9 mouse cellular contexts compared by ENCODE assay signal in genomic region chr2:33853011-33853976, GRCm38 (mm10). TPM values are rescaled to one million over a fixed set of nuclear protein-coding genes. Genes with fewer than 3 reads are reported as not detected.
DNase-seq lines count a peak whose midpoint lies in the region; ATAC-seq lines count a peak whose summit lies in the region.
"Had no signal": no experiment of that assay in that cellular context is flagged by ENCODE, and none has a peak within 500 bp of the region (broad histone marks: within the 10 kb centered on the region; RNA-seq: fewer than 3 reads in every experiment).

No protein-coding gene starts in this region.

- H3K27me3 ChIP-seq in heart, embryonic 13.5 days (replicated peaks), result peaks cover 2% of the 10 kb centered on the region; the same call in 1 of the 2 replicates
- H3K27me3 ChIP-seq in liver, embryonic 15.5 days, result no peaks in the 10 kb centered on the region
- H3K27me3 ChIP-seq: limb, embryonic 15.5 days had no signal

- intact Hi-C loops in heart, postnatal 10 days (cut with DNase I), result no loop called here

- H3K4me1 ChIP-seq in heart, embryonic 13.5 days, result peaks cover 29% of the 10 kb centered on the region
- peaks cover 95% of the 10 kb centered on the region for H3K4me1 ChIP-seq in liver, embryonic 15.5 days (replicated peaks)

- 53% methylated on average over 11 of the region's 11 CpGs for WGBS in heart, embryonic 13.5 days
- WGBS in liver, embryonic 15.5 days (ENCODE audit: insufficient replicate concordance), result 36% methylated on average over 11 of the region's 11 CpGs

- no peak overlapping the region for H3K4me3 ChIP-seq in heart, embryonic 13.5 days
- H3K4me3 ChIP-seq in liver, embryonic 15.5 days (replicated peaks), result no peak overlapping the region; the same call in 1 of the 2 replicates
- H3K4me3 ChIP-seq: limb, embryonic 15.5 days had no signal

- peaks cover 9% of the 10 kb centered on the region; the same call in 1 of the 2 replicates for H3K36me3 ChIP-seq in heart, embryonic 13.5 days
- 0 out of 2 replicates have a peak, but pooled peaks cover 6% of the 10 kb centered on the region for H3K36me3 ChIP-seq in liver, embryonic 15.5 days (replicated peaks)

- no peak for DNase-seq in heart, postnatal 10 days
- peak; percentile 43 for DNase-seq in thymus, postnatal 4 days
- DNase-seq in thymus, postnatal 25 days, result no peak
- DNase-seq in right cerebral cortex, postnatal 10 days (ENCODE audit: low spot score in 2 of 2), result no peak
- no peak for DNase-seq in kidney, postnatal 4 days

- no peak overlapping the region for H3K4me2 ChIP-seq in heart, embryonic 13.5 days
- peak overlapping the region; percentile 54 for H3K4me2 ChIP-seq in liver, embryonic 15.5 days
- H3K4me2 ChIP-seq: limb, embryonic 15.5 days had no signal

- ATAC-seq in heart, embryonic 13.5 days (ENCODE audit: extremely low read depth, insufficient number of reproducible peaks, low FRiP score, low TSS enrichment), result no peak
- ATAC-seq in liver, embryonic 15.5 days (ENCODE audit: insufficient read depth), result peak; percentile 97
- no peak for ATAC-seq in frontal cortex, adult (ENCODE audit: low TSS enrichment)

- H3K27ac ChIP-seq in heart, embryonic 13.5 days (replicated peaks), result no peak overlapping the region
- peak overlapping the region; percentile 90 for H3K27ac ChIP-seq in liver, embryonic 15.5 days (replicated peaks)
- H3K27ac ChIP-seq: limb, embryonic 15.5 days had no signal

- H3K9me3 ChIP-seq in heart, embryonic 13.5 days, result no peaks in the 10 kb centered on the region
- H3K9me3 ChIP-seq in liver, embryonic 15.5 days (replicated peaks), result no peaks in the 10 kb centered on the region
- H3K9me3 ChIP-seq: limb, embryonic 15.5 days had no signal

- 0 out of 2 replicates have a peak overlapping the region, but pooled peaks have one; percentile 37 for H3K9ac ChIP-seq in heart, embryonic 13.5 days
- peak overlapping the region; percentile 38 for H3K9ac ChIP-seq in liver, embryonic 15.5 days
- H3K9ac ChIP-seq: limb, embryonic 15.5 days had no signal

RNA-seq across cellular contexts. Expression of gene Mvb12b, which starts 34.5 kb away (rescaled TPM):
- polyA plus RNA-seq in heart, embryonic 13.5 days (2015; fragmentation: Nextera tagmentation; extraction: Ambion mirVana), result 10.9 and 11.3 TPM in 2 replicates
- 10 to 100 TPM; 26.1 to 26.8 TPM for total RNA-seq in heart, postnatal 10 days (2021)
- 11.3 and 12.7 TPM in 2 replicates for polyA plus RNA-seq in liver, embryonic 15.5 days (2015; fragmentation: Nextera tagmentation; extraction: Ambion mirVana)
